Mouse (Mus musculus) midbrain, embryonic 11.5 days (tissue): ENCODE results near the gene U2af1. TPM values are rescaled to one million over a fixed set of nuclear protein-coding genes. Genes with fewer than 3 reads are reported as not detected.
"Not testable (repeated sequence)": the region's sequence is repeated elsewhere in the genome, so short reads cannot be mapped to it uniquely, and the experiment has no call there.

Source experiments
- ATAC-seq: fragments of 200-750 bp; cut with Nextera tagmentation; 2 replicates; pipeline ENCODE4 v1.8.0; 2017; ENCODE audit warnings: moderate TSS enrichment, moderate library complexity; ENCODE audit not compliant: low FRiP score
- DNase-seq: peaks from one replicate; pipeline ENCODE4 v3.0.0; 2015; ENCODE audit warnings: low spot score; ENCODE audit errors: missing footprints
- H3K27ac ChIP-seq: fragments of 300-500 bp; sonication (generic); 2 replicates; pipeline ENCODE4 v1.5.1; 2014; ENCODE audit warnings: low read depth, low read length
- H3K27me3 ChIP-seq: fragments of 300-500 bp; sonication (generic); 2 replicates; pipeline ENCODE4 v1.6.1; 2014; ENCODE audit warnings: mild to moderate bottlenecking, low read length, moderate library complexity, mixed read lengths; ENCODE audit not compliant: control insufficient read depth, insufficient read depth
- H3K36me3 ChIP-seq: fragments of 300-500 bp; sonication (generic); 2 replicates; pipeline ENCODE4 v1.6.1; 2014; ENCODE audit warnings: mild to moderate bottlenecking, low read length, moderate library complexity, mixed read lengths; ENCODE audit not compliant: control insufficient read depth, insufficient read depth
- H3K4me1 ChIP-seq: fragments of 300-500 bp; sonication (generic); 2 replicates; pipeline ENCODE4 v1.6.1; 2014; ENCODE audit warnings: low read length; ENCODE audit not compliant: control insufficient read depth, insufficient read depth
- H3K4me2 ChIP-seq: fragments of 300-500 bp; sonication (generic); 2 replicates; pipeline ENCODE4 v1.6.1; 2014; ENCODE audit warnings: mild to moderate bottlenecking, moderate library complexity
- H3K4me3 ChIP-seq: fragments of 300-500 bp; sonication (generic); 2 replicates; pipeline ENCODE4 v1.5.1; 2014; ENCODE audit warnings: low read depth, low read length
- H3K9ac ChIP-seq: fragments of 300-500 bp; sonication (generic); 2 replicates; pipeline ENCODE4 v1.6.1; 2014; ENCODE audit warnings: low read length
- H3K9me3 ChIP-seq: fragments of 300-500 bp; sonication (generic); 2 replicates; pipeline ENCODE4 v1.6.1; 2016; ENCODE audit warnings: low read length; ENCODE audit not compliant: control insufficient read depth
- WGBS: fragments of 180-500 bp; shearing (Covaris S2); extraction: QIAGEN DNeasy Blood & Tissue Kit; methylation state at CpG from one replicate; pipeline ENCODE4 v1.1.7; 2014; 5-methylcytosine and 5-hydroxymethylcytosine counted together
- polyA plus RNA-seq: library from polyadenylated mRNA; unstranded; fragments of >200 nt; fragmentation: Nextera tagmentation; extraction: Ambion mirVana; gene quantifications from 2 replicates; pipeline ENCODE4 v1.2.1, GENCODE M21; 2014

U2af1 gene
- polyA plus RNA-seq, 1 experiment from 2014 or later, result 201 TPM

GRCm38 (mm10) chr17:31613086-31613755 lies 45.5 kb downstream of the U2af1 start:
- no peak overlapping the region for H3K27ac ChIP-seq
- no peak overlapping the region for H3K4me3 ChIP-seq
- WGBS, result 88% methylated on average over 4 of the region's 4 CpGs
- no peaks in the 10 kb centered on the region for H3K9me3 ChIP-seq
- no peaks in the 10 kb centered on the region for H3K27me3 ChIP-seq
- DNase-seq, result no peak
- no peaks in the 10 kb centered on the region for H3K4me1 ChIP-seq
- no peaks in the 10 kb centered on the region for H3K36me3 ChIP-seq
- no peak overlapping the region for H3K9ac ChIP-seq
- no peak overlapping the region for H3K4me2 ChIP-seq
- no peak for ATAC-seq

DNA sequence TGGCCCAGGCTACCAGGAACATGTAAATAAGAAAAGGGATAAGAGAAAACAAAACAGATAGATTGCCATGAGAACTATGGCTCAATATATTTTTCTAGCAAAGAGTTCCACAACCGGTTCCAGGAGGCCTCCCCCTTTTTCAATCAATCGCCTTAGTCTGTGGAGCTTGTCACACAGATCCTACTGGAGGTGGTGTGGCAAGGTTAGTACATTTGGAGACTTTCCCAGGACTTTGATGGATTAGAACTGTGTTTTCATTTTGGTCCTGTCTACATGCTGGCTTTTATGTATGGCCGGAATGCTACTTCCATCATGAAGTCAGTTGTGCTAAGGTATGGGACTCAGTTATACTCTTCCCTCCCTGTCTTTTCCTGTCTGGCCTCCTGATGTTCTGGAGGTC lies 48.8 kb downstream of the U2af1 start:
- no peak overlapping the region for H3K4me2 ChIP-seq
- H3K4me3 ChIP-seq, result no peak overlapping the region
- no peak for ATAC-seq
- no peaks in the 10 kb centered on the region for H3K36me3 ChIP-seq
- H3K27ac ChIP-seq, result no peak overlapping the region
- no peaks in the 10 kb centered on the region for H3K9me3 ChIP-seq
- no peaks in the 10 kb centered on the region for H3K4me1 ChIP-seq
- H3K9ac ChIP-seq, result no peak overlapping the region
- DNase-seq, result no peak
- H3K27me3 ChIP-seq, result no peaks in the 10 kb centered on the region
- WGBS, result 94% methylated on average over 3 of the region's 3 CpGs

GRCm38 (mm10) chr17:31609173-31609572 lies 49.5 kb downstream of the U2af1 start:
- H3K27me3 ChIP-seq, DNase-seq, H3K36me3 ChIP-seq, H3K4me1 ChIP-seq, H3K9ac ChIP-seq, H3K4me3 ChIP-seq, H3K9me3 ChIP-seq, H3K27ac ChIP-seq, H3K4me2 ChIP-seq, ATAC-seq: not testable (repeated sequence)
- WGBS, result 96% methylated on average over 3 of the region's 3 CpGs

DNA sequence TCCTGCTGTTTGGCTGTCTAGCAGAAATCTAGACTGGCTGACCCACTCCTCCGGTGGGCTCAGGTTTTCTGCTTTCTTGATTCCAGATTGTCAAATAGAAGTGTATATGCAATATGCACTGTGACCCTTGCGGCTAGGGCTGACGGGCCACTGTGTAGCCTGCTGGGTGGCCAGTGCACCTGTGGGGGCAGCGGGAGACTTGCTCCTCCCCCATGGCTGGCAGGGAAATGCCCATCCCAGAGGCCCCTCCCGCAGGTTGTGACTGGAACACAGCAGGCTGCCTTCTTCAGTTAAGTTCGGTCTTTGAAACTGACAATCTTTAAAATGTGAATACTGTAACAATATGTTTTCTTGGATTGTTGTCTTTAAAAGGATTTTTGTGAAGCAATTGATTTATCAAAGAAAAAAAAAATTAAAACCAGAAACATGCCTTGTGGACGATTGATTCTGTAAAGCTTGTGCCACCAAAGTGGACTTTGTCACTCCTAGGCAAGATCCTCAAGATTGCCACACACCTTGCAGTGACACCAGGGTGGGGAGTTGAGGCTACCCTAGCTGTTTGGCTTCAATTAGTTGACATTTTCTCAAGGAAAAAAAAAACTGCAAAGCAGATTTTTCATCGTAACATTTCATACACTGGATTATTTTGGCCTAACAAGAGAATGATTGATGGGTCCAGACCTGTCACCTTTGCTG lies 51.3 kb downstream of the U2af1 start:
- no peaks in the 10 kb centered on the region for H3K9me3 ChIP-seq
- no peak overlapping the region for H3K9ac ChIP-seq
- no peaks in the 10 kb centered on the region for H3K27me3 ChIP-seq
- H3K27ac ChIP-seq, result no peak overlapping the region
- DNase-seq (no peak), ATAC-seq (no peak)
- no peaks in the 10 kb centered on the region for H3K4me1 ChIP-seq
- H3K36me3 ChIP-seq, result no peaks in the 10 kb centered on the region; the same call in 1 of the 2 replicates
- no peak overlapping the region for H3K4me3 ChIP-seq
- 84% methylated on average over 8 of the region's 8 CpGs for WGBS
- no peak overlapping the region for H3K4me2 ChIP-seq

GRCm38 (mm10) chr17:31606424-31606823 lies 52.3 kb downstream of the U2af1 start:
- Histone ChIP-seq H3K9ac (no peak overlapping the region), H3K27me3 (no peaks in the 10 kb centered on the region)
- ATAC-seq, result no peak

DNA sequence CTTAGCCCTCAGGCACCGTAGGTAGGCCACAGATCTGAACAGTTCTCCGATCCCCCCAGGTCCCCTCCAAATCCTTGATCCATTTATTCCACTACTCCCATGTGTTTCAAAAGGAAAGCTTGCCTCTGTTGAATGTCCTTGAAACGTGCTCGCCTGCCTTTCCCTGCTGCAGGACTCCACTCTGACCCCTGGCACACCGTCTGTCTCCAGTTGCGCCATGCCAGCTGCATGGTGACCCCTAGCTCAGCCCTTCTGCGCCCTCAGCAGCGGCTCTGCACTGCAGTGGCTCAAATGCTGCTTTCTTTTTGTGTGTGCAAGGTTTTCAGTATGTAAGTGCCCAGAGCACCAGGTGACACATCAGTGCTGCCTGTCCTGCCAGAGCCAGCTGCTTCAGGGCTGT lies 60.1 kb downstream of the U2af1 start:
- Histone ChIP-seq H3K4me3 (no peak overlapping the region), H3K4me1 (no peaks in the 10 kb centered on the region), H3K9ac (no peak overlapping the region), H3K36me3 (no peaks in the 10 kb centered on the region; the same call in 1 of the 2 replicates), H3K9me3 (no peaks in the 10 kb centered on the region), H3K4me2 (no peak overlapping the region), H3K27me3 (no peaks in the 10 kb centered on the region), H3K27ac (no peak overlapping the region)
- no peak for DNase-seq
- ATAC-seq, result no peak
- WGBS, result 88% methylated on average over 8 of the region's 8 CpGs

More at GRCm38 (mm10) chr17:31606424-31606823, 52.3 kb downstream of the U2af1 start:
- H3K36me3 ChIP-seq, result no peaks in the 10 kb centered on the region; the same call in 1 of the 2 replicates
- H3K27ac ChIP-seq, result no peak overlapping the region
- H3K9me3 ChIP-seq, result no peaks in the 10 kb centered on the region
- no peak overlapping the region for H3K4me2 ChIP-seq
- no peaks in the 10 kb centered on the region for H3K4me1 ChIP-seq
- no peak for DNase-seq
- WGBS, result 83% methylated on average over 7 of the region's 7 CpGs
- no peak overlapping the region for H3K4me3 ChIP-seq

DNA sequence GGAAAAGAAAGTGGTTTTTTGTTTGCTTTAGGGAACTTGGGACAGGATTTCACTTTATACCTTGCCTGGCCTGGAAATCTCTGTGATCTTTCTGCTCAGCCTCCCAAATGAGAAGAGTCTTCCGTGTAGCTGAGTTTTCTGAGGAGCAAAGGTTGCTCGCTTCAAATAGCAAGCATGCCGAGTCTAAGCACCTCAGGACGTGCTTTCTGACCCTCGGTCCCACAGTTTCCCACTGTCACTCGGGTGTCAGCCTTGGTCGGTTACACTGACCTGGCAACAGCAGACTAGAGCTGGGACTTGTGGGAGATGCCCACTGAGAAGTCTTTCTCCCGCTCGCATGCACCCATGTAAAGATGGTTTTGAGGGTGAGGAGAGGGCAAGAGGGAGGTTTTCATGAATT lies 60.7 kb downstream of the U2af1 start:
- ATAC-seq (no peak), DNase-seq (no peak)
- no peaks in the 10 kb centered on the region for H3K4me1 ChIP-seq
- no peaks in the 10 kb centered on the region for H3K27me3 ChIP-seq
- no peak overlapping the region for H3K27ac ChIP-seq
- H3K4me3 ChIP-seq, result no peak overlapping the region
- H3K9me3 ChIP-seq, result no peaks in the 10 kb centered on the region
- no peaks in the 10 kb centered on the region; the same call in 1 of the 2 replicates for H3K36me3 ChIP-seq
- no peak overlapping the region for H3K4me2 ChIP-seq
- H3K9ac ChIP-seq, result no peak overlapping the region
- WGBS, result 92% methylated on average over 9 of the region's 9 CpGs

Other genes starting within 250 kb of the U2af1 start
- 35.4 and 39.4 TPM in 2 replicates for gene Wdr4, start 138.9 kb downstream of the U2af1 start, polyA plus RNA-seq
- gene Ndufv3, start 138.8 kb downstream of the U2af1 start, polyA plus RNA-seq, result 239 and 249 TPM in 2 replicates
- 22.4 and 22.7 TPM in 2 replicates for gene Pknox1, start 94.2 kb downstream of the U2af1 start, polyA plus RNA-seq
- 0.62 and 1.1 TPM in 2 replicates for gene Cbs, start 21.7 kb downstream of the U2af1 start, polyA plus RNA-seq
- gene Cryaa, start 18.9 kb upstream of the U2af1 start, polyA plus RNA-seq, result not detected in 2 replicates
- gene Sik1, start 196.9 kb upstream of the U2af1 start, polyA plus RNA-seq, result 8.9 and 14.0 TPM in 2 replicates